Mouse (Mus musculus): Measurements from ENCODE around the gene Ank.

DNA sequence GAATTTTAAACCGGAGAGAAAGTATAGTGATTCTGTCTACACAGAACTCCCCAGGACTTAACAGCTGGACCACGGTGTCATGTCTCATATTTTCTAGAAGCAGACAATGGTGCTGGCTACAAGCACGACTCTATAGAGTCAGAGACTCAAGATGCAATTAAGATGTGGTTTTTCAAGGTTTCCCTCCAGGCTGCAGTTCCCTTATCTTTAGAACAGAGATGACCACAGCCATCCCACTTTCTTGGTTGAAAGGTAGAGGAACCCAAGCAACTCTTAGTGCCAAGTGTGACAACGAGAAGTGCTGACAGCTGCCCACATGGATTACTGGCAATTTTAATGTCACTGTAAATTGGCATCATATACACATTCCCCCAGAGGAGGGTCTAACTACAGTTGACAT, 143.1 kb downstream of the Ank start:
- TF ChIP-seq CTCF (IDR thresholded peaks at IDR 0.05) = no peak
- no peak for TF ChIP-seq EP300 (IDR thresholded peaks at IDR 0.05)
